In the genomic region with DNA sequence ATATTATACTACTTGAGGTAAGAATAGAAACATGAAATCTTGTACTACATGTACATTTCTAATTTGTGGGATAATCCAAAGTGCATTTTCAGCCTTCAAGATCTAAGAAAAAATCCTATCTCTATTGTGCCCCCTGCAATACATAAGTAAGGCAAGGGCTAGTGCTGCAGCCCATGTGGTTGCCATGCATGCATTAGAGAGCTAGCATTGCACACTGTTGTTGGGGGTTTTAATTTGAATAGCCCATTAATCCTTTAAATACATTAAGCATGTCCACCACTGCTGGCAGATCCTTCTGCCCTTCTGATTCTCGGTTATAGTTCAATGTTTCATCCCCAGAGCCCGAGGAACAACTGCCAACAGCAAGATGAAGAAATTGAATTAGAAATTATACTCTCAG, we compare ENCODE assay signal across 13 mouse cellular contexts.
"Had no signal": no experiment of that assay in that cellular context is flagged by ENCODE, and none has a peak within 500 bp of the region (broad histone marks: within the 10 kb centered on the region; RNA-seq: fewer than 3 reads in every experiment).

No protein-coding gene starts in this region.

- H3K9me3 ChIP-seq: limb, embryonic 15.5 days; liver, embryonic 13.5 days; neural tube, embryonic 13.5 days had no signal

- H3K9ac ChIP-seq: limb, embryonic 15.5 days; liver, embryonic 13.5 days; neural tube, embryonic 13.5 days had no signal

- DNase-seq: kidney, adult 11 months; kidney, adult 9 months; kidney, postnatal 36 days; layer of hippocampus, adult 9-11 months; layer of hippocampus, postnatal 36 days; liver, embryonic 13.5 days; lung, adult 18-20 months; right cerebral cortex, adult 18-20 months; right cerebral cortex, postnatal 25 days; thymus, postnatal 4 days had no signal

- H3K36me3 ChIP-seq: limb, embryonic 15.5 days; liver, embryonic 13.5 days; neural tube, embryonic 13.5 days had no signal

- H3K4me1 ChIP-seq: limb, embryonic 15.5 days; liver, embryonic 13.5 days had no signal

- H3K4me3 ChIP-seq: limb, embryonic 15.5 days; liver, embryonic 13.5 days; neural tube, embryonic 13.5 days had no signal

- H3K4me2 ChIP-seq: limb, embryonic 15.5 days; liver, embryonic 13.5 days; neural tube, embryonic 13.5 days had no signal

- H3K27me3 ChIP-seq: limb, embryonic 15.5 days; liver, embryonic 13.5 days; neural tube, embryonic 13.5 days had no signal

- H3K27ac ChIP-seq: kidney, postnatal 0 days; limb, embryonic 15.5 days; liver, embryonic 13.5 days; neural tube, embryonic 13.5 days had no signal
